Mouse (Mus musculus) midbrain, embryonic 14.5 days (tissue): Measurements from ENCODE around the gene Snx11. TPM values are rescaled to one million over a fixed set of nuclear protein-coding genes. Genes with fewer than 3 reads are reported as not detected.

Experiments
- ATAC-seq: fragments of 200-750 bp; cut with Nextera tagmentation; 2 replicates; pipeline ENCODE4 v1.8.0; 2017; ENCODE audit warnings: moderate number of reproducible peaks, moderate library complexity; ENCODE audit not compliant: low FRiP score, low TSS enrichment
- DNase-seq: peaks from one replicate; pipeline ENCODE4 v3.0.0-alpha.2; 2015
- H3K27ac ChIP-seq: fragments of 300-500 bp; sonication (generic); replicated peaks from 2 replicates; pipeline ENCODE4 v1.5.1; 2014; ENCODE audit warnings: mild to moderate bottlenecking, low read depth, low read length, moderate library complexity
- H3K27me3 ChIP-seq: fragments of 300-500 bp; sonication (generic); 2 replicates; pipeline ENCODE4 v1.6.1; 2014; ENCODE audit warnings: low read length, control low read depth, mixed read lengths; ENCODE audit not compliant: control insufficient read depth, insufficient read depth
- H3K36me3 ChIP-seq: fragments of 300-500 bp; sonication (generic); 2 replicates; pipeline ENCODE4 v1.6.1; 2014; ENCODE audit warnings: low read length, control low read depth; ENCODE audit not compliant: control insufficient read depth, insufficient read depth
- H3K4me1 ChIP-seq: fragments of 300-500 bp; sonication (generic); 2 replicates; pipeline ENCODE4 v1.6.1; 2014; ENCODE audit warnings: mild to moderate bottlenecking, antibody characterized with exemption, low read length, control low read depth; ENCODE audit not compliant: control insufficient read depth, insufficient read depth
- H3K4me2 ChIP-seq: fragments of 300-500 bp; sonication (generic); 2 replicates; pipeline ENCODE4 v1.6.1; 2014; ENCODE audit warnings: mild to moderate bottlenecking, low read length, moderate library complexity
- H3K4me3 ChIP-seq: fragments of 300-500 bp; sonication (generic); replicated peaks from 2 replicates; pipeline ENCODE4 v1.5.1; 2014; ENCODE audit warnings: low read depth, low read length
- H3K9ac ChIP-seq: fragments of 300-500 bp; sonication (generic); replicated peaks from 2 replicates; pipeline ENCODE4 v1.6.1; 2014; ENCODE audit warnings: mild to moderate bottlenecking, low read length, moderate library complexity
- H3K9me3 ChIP-seq: fragments of 300-500 bp; sonication (generic); 2 replicates; pipeline ENCODE4 v1.6.1; 2016; ENCODE audit warnings: low read length, control low read depth, mixed read lengths; ENCODE audit not compliant: control insufficient read depth
- WGBS: fragments of 180-500 bp; shearing (Covaris S2); extraction: QIAGEN DNeasy Blood & Tissue Kit; methylation state at CpG from one replicate; pipeline ENCODE4 v1.1.7; 2014; 5-methylcytosine and 5-hydroxymethylcytosine counted together
- polyA plus RNA-seq: library from polyadenylated mRNA; unstranded; fragments of >200 nt; fragmentation: Nextera tagmentation; extraction: Ambion mirVana; gene quantifications from 2 replicates; pipeline ENCODE4 v1.2.1, GENCODE M21; 2014

The Snx11 gene
- 25.8 and 29.6 TPM in 2 replicates for polyA plus RNA-seq

DNA sequence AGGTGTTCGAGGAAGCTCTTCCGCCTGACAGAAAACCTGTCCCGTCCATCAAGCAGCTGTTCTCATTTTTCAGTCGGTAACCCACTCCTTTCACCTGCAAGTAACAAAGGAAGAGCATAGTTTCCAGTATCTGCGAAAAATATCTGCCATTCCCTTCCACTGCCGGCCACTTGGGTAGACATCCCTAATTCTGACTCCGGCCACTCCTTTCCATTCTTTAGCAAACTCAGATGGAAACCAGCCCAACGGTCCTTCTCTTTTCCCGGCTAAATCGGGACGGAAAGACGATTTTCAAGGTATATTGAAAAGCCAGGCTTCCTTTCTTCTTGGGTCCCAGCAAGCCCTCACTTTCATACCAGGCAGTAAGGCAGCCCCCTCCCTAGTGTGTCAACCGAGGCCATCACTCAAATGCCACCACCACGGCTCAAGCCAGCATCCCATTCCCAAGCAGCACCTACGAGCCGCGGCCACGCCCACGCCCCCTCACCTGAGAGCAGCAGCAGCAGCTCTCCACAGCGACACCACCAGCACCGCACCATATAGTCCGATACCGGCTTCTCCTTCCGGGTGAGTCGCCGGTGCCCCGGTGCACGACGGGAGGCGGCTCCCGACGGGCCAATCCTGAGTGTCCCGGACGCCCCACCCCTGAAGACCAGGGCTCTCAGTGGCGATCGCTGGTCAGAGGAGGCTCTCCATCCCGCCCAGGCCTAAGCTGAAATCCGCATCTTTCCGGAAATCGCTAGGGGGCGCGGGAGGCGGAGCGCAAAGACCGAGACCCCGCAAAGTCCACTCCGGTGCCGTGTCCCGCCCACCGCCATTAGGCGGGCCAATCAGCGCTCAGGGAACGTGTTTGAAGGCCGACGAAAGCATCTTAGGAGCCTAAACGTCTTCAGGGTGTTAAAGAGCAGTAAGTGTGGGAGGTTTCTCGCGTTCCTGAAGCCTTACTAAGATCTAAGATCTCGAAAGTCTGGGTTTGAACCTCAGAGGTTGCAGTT, at the start of gene Snx11:
Snx11 (minus strand) TSS at position 592 of the 995 bp plus-strand sequence.
- H3K4me3 ChIP-seq, result peak within 1 kb of the TSS; percentile 53
- WGBS, result 1% methylated on average over 59 of the region's 59 CpGs
- DNase-seq (peak; percentile 98), ATAC-seq (peak; percentile 98)
- peak within 1 kb of the TSS; percentile 64 for H3K27ac ChIP-seq
- H3K36me3 ChIP-seq, result peaks cover 18% of the 10 kb centered on the region
- peaks cover 8% of the 10 kb centered on the region for H3K4me1 ChIP-seq
- H3K9me3 ChIP-seq, result no peaks in the 10 kb centered on the region
- H3K4me2 ChIP-seq, result peak within 1 kb of the TSS; percentile 82
- H3K9ac ChIP-seq, result peak within 1 kb of the TSS; percentile 57
- no peaks in the 10 kb centered on the region for H3K27me3 ChIP-seq

- peaks cover 62% of the 10 kb centered on the region for H3K4me1 ChIP-seq
- H3K9ac ChIP-seq, result peak overlapping the region; percentile 36; the same call in 1 of the 2 replicates
- peak overlapping the region; percentile 97 for H3K4me2 ChIP-seq
- no peak overlapping the region for H3K27ac ChIP-seq
- no peaks in the 10 kb centered on the region for H3K27me3 ChIP-seq
- H3K9me3 ChIP-seq, result no peaks in the 10 kb centered on the region
- no peak overlapping the region; the same call in 1 of the 2 replicates for H3K4me3 ChIP-seq
- ATAC-seq (no peak), DNase-seq (no peak)
- WGBS, result 85% methylated on average over 2 of the region's 2 CpGs
- peaks cover 37% of the 10 kb centered on the region for H3K36me3 ChIP-seq
Observed at GRCm38 (mm10) chr11:96826481-96826880, 49.1 kb upstream of the Snx11 start.

GRCm38 (mm10) chr11:96824783-96825495, 47.6 kb upstream of the Snx11 start:
- peak overlapping the region; percentile 62; the same call in 1 of the 2 replicates for H3K9ac ChIP-seq
- WGBS, result 48% methylated on average over 7 of the region's 7 CpGs
- H3K4me3 ChIP-seq, result 0 out of 2 replicates have a peak overlapping the region, but pooled peaks have one; percentile 51

GRCm38 (mm10) chr11:96823880-96824782, 46.8 kb upstream of the Snx11 start:
- H3K9ac ChIP-seq, result peak overlapping the region; percentile 62
- 2% methylated on average over 25 of the region's 26 CpGs for whole genome bisulfite sequencing
- peaks cover 61% of the 10 kb centered on the region for H3K36me3 ChIP-seq
- peaks cover 59% of the 10 kb centered on the region for H3K4me1 ChIP-seq
- DNase-seq (peak; percentile 95), ATAC-seq (peak; percentile 92)
- no peaks in the 10 kb centered on the region for H3K9me3 ChIP-seq
- H3K4me3 ChIP-seq, result peak overlapping the region; percentile 51
- peak overlapping the region; percentile 97 for H3K4me2 ChIP-seq
- no peaks in the 10 kb centered on the region for H3K27me3 ChIP-seq
- peak overlapping the region; percentile 84 for H3K27ac ChIP-seq

More at GRCm38 (mm10) chr11:96824783-96825495, 47.6 kb upstream of the Snx11 start:
- Histone ChIP-seq H3K4me2 (peak overlapping the region; percentile 97), H3K27ac (peak overlapping the region; percentile 84), H3K36me3 (peaks cover 53% of the 10 kb centered on the region), H3K4me1 (peaks cover 59% of the 10 kb centered on the region), H3K9me3 (no peaks in the 10 kb centered on the region), H3K27me3 (no peaks in the 10 kb centered on the region)
- DNase-seq (peak; percentile 69), ATAC-seq (no peak)

DNA sequence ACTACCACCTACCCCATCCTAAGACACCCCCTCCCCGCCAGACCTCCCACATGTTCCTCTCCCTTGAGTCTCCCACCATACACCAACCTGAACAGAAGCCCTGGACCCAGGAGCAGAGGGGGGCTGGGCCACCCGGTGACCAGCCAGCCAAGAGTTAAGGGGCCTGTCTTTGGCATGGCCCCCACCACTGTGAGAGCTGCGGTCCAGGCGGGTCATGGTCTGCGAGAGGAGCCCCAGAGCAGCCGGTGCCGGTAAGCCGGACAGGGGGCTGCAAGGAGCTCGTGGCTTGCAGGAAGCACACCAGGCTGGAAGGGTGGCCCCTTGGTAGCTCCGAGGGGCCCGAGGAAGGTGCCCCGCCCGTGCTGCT, 46.1 kb upstream of the Snx11 start:
- Histone ChIP-seq H3K4me1 (peaks cover 52% of the 10 kb centered on the region), H3K27ac (peak overlapping the region; percentile 84), H3K36me3 (peaks cover 68% of the 10 kb centered on the region), H3K9ac (peak overlapping the region; percentile 62), H3K4me3 (peak overlapping the region; percentile 51), H3K27me3 (no peaks in the 10 kb centered on the region), H3K4me2 (peak overlapping the region; percentile 97), H3K9me3 (no peaks in the 10 kb centered on the region)
- WGBS, result 5% methylated on average over 13 of the region's 13 CpGs
- DNase-seq, result no peak
- peak; percentile 39 for ATAC-seq

DNA sequence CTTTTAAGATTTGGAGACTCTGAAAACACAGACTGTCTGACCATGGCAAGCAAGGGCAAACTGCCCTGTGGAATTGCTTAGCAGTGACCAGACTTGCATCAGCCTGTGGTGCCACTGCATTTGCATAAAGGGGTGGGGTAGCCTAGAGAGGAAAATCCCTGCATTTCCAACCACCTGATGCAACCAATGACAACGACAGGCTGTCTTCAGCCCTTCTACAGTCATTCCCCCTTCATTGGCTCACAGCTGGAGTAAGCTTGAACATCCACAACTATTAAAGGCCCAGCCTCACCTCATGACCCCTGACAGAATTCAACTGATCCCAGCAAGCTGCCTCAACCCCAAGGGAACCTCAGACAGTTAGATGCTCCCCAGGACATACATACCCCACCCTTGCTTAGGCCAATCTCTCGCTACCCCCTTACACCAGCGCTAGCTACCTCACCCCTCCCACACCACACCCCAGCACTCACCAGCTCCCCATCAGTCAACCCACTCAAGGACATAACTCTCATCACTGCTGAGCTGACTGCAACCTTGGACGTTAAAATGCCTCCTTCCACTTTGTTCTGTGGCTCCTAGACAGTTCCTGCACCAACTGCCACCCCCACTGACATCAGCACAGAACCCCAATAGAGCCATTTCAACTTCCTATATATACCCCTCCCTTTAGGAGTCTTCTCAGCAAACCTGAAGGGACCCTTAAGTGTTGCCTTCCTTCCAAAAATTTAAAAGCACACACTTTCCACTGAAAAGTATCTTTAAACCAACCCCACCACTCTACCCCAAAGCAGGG, 45.5 kb upstream of the Snx11 start:
- no peaks in the 10 kb centered on the region for H3K27me3 ChIP-seq
- 41% methylated on average over 4 of the region's 4 CpGs for WGBS
- H3K27ac ChIP-seq, result peak overlapping the region; percentile 84
- H3K9ac ChIP-seq, result peak overlapping the region; percentile 62
- no peaks in the 10 kb centered on the region for H3K9me3 ChIP-seq
- H3K4me3 ChIP-seq, result peak overlapping the region; percentile 51
- DNase-seq (no peak), ATAC-seq (no peak)
- H3K4me2 ChIP-seq, result peak overlapping the region; percentile 97
- peaks cover 73% of the 10 kb centered on the region for H3K36me3 ChIP-seq
- peaks cover 47% of the 10 kb centered on the region for H3K4me1 ChIP-seq

DNA sequence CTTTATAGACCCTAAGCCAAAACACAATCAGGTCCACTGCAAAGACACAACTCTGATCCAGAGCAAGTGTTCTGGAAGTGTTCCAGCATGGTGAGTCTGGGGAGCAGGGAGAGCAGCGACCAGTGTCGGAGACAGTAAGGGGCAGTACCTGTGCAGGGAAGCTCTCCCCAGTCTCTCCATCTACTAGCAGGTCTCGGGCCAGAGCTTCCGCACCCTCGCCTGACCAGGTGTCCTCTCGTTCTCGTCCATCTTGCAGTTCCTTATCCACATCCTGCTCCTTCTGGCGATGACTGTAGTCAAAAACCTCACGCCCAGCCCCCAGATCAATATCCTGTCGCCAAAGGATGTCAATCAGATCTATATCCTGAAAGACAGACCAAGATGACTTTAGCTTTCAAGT, 44.6 kb upstream of the Snx11 start:
- DNase-seq (no peak), ATAC-seq (no peak)
- H3K27ac ChIP-seq, result no peak overlapping the region
- H3K9me3 ChIP-seq, result no peaks in the 10 kb centered on the region
- H3K9ac ChIP-seq, result no peak overlapping the region
- peaks cover 37% of the 10 kb centered on the region for H3K4me1 ChIP-seq
- no peak overlapping the region for H3K4me3 ChIP-seq
- 92% methylated on average over 10 of the region's 10 CpGs for WGBS
- H3K27me3 ChIP-seq, result no peaks in the 10 kb centered on the region
- H3K36me3 ChIP-seq, result peaks cover 73% of the 10 kb centered on the region
- H3K4me2 ChIP-seq, result no peak overlapping the region
